In genomic region chr3:31017652-31018051, GRCm38 (mm10) we compare ENCODE assay signal across 27 mouse cellular contexts. TPM values are rescaled to one million over a fixed set of nuclear protein-coding genes. Genes with fewer than 3 reads are reported as not detected.
A peak's percentile ranks its signal among the peaks of the same experiment; 100 is the strongest.
DNase-seq lines count a peak whose midpoint lies in the region; ATAC-seq and TF ChIP-seq lines count a peak whose summit lies in the region.
"Had no signal": no experiment of that assay in that cellular context is flagged by ENCODE, and none has a peak within 500 bp of the region (broad histone marks: within the 10 kb centered on the region; RNA-seq: fewer than 3 reads in every experiment).

No protein-coding gene starts in this region.

- TF ChIP-seq CTCF in hindbrain, postnatal 0 days (IDR thresholded peaks at IDR 0.05; ENCODE audit: low read depth) = no peak

- no peaks in the 10 kb centered on the region for H3K27me3 ChIP-seq in forebrain, embryonic 16.5 days (replicated peaks; ENCODE audit: control insufficient read depth, insufficient read depth, low read length)
- no peaks in the 10 kb centered on the region for H3K27me3 ChIP-seq in forebrain, embryonic 12.5 days
- no peaks in the 10 kb centered on the region for H3K27me3 ChIP-seq in kidney, embryonic 15.5 days
- no peaks in the 10 kb centered on the region for H3K27me3 ChIP-seq in neural tube, embryonic 14.5 days (ENCODE audit: control insufficient read depth, insufficient read depth, low read length)
- H3K27me3 ChIP-seq in hindbrain, postnatal 0 days (ENCODE audit: insufficient read depth, low read length) = no peaks in the 10 kb centered on the region
- H3K27me3 ChIP-seq: embryonic facial prominence, embryonic 15.5 days; heart, embryonic 13.5 days; limb, embryonic 13.5 days; liver, embryonic 12.5 days had no signal

- H3K27ac ChIP-seq in forebrain, embryonic 16.5 days (ENCODE audit: low read length) = no peak overlapping the region
- H3K27ac ChIP-seq in forebrain, embryonic 12.5 days = no peak overlapping the region
- peak overlapping the region; percentile 69; the same call in 1 of the 2 replicates for H3K27ac ChIP-seq in kidney, embryonic 15.5 days
- no peak overlapping the region for H3K27ac ChIP-seq in neural tube, embryonic 14.5 days (ENCODE audit: low read depth, low read length)
- H3K27ac ChIP-seq in hindbrain, postnatal 0 days = no peak overlapping the region
- H3K27ac ChIP-seq: embryonic facial prominence, embryonic 15.5 days; heart, adult 2 months; heart, embryonic 13.5 days; limb, embryonic 13.5 days; liver, embryonic 12.5 days; stomach, postnatal 0 days had no signal

- 0 out of 2 replicates have a peak, but pooled peaks cover 3% of the 10 kb centered on the region for H3K4me1 ChIP-seq in forebrain, embryonic 16.5 days (replicated peaks; ENCODE audit: control insufficient read depth, insufficient read depth, low read length)
- H3K4me1 ChIP-seq in forebrain, embryonic 12.5 days = peaks cover 15% of the 10 kb centered on the region; the same call in 1 of the 2 replicates
- peaks cover 48% of the 10 kb centered on the region for H3K4me1 ChIP-seq in kidney, embryonic 15.5 days
- 0 out of 2 replicates have a peak, but pooled peaks cover 8% of the 10 kb centered on the region for H3K4me1 ChIP-seq in neural tube, embryonic 14.5 days (ENCODE audit: control insufficient read depth, insufficient read depth, low read length)
- no peaks in the 10 kb centered on the region; the same call in 1 of the 2 replicates for H3K4me1 ChIP-seq in hindbrain, postnatal 0 days (ENCODE audit: insufficient read depth, low read length)

- H3K36me3 ChIP-seq in forebrain, embryonic 16.5 days (ENCODE audit: control insufficient read depth, insufficient read depth) = no peaks in the 10 kb centered on the region
- H3K36me3 ChIP-seq in forebrain, embryonic 12.5 days (replicated peaks) = no peaks in the 10 kb centered on the region
- peaks cover 18% of the 10 kb centered on the region for H3K36me3 ChIP-seq in kidney, embryonic 15.5 days
- H3K36me3 ChIP-seq in neural tube, embryonic 14.5 days (ENCODE audit: control insufficient read depth, insufficient read depth, low read length) = no peaks in the 10 kb centered on the region
- no peaks in the 10 kb centered on the region for H3K36me3 ChIP-seq in hindbrain, postnatal 0 days (ENCODE audit: insufficient read depth, low read length)
- H3K36me3 ChIP-seq: embryonic facial prominence, embryonic 15.5 days had no signal

- ATAC-seq in forebrain, embryonic 16.5 days = peak; percentile 23; the same call in 1 of the 2 replicates
- no peak for ATAC-seq in forebrain, embryonic 12.5 days (ENCODE audit: low FRiP score)
- ATAC-seq in kidney, embryonic 15.5 days (replicated peaks; ENCODE audit: low FRiP score) = no peak
- peak; percentile 16; the same call in 1 of the 2 replicates for ATAC-seq in neural tube, embryonic 14.5 days (ENCODE audit: low read depth)
- ATAC-seq in hindbrain, postnatal 0 days = peak; percentile 19; the same call in 1 of the 2 replicates
- ATAC-seq: CD4-positive, CD25-positive, alpha-beta regulatory T cell, adult 4 months; liver, embryonic 12.5 days had no signal

- H3K4me3 ChIP-seq in forebrain, embryonic 16.5 days (replicated peaks; ENCODE audit: low read length) = no peak overlapping the region
- no peak overlapping the region for H3K4me3 ChIP-seq in forebrain, embryonic 12.5 days (replicated peaks)
- H3K4me3 ChIP-seq in kidney, embryonic 15.5 days (replicated peaks) = no peak overlapping the region
- H3K4me3 ChIP-seq in neural tube, embryonic 14.5 days (ENCODE audit: low read depth, low read length) = no peak overlapping the region
- no peak overlapping the region for H3K4me3 ChIP-seq in hindbrain, postnatal 0 days (ENCODE audit: low read length)
- H3K4me3 ChIP-seq: embryonic facial prominence, embryonic 15.5 days; heart, adult 2 months; heart, embryonic 13.5 days; limb, embryonic 13.5 days; liver, embryonic 12.5 days had no signal

- H3K9ac ChIP-seq in forebrain, embryonic 16.5 days (replicated peaks; ENCODE audit: low read depth, low read length) = no peak overlapping the region
- H3K9ac ChIP-seq in forebrain, embryonic 12.5 days = no peak overlapping the region
- no peak overlapping the region for H3K9ac ChIP-seq in kidney, embryonic 15.5 days
- H3K9ac ChIP-seq in neural tube, embryonic 14.5 days (replicated peaks; ENCODE audit: low read depth, low read length) = no peak overlapping the region
- no peak overlapping the region for H3K9ac ChIP-seq in hindbrain, postnatal 0 days (replicated peaks; ENCODE audit: low read length)
- H3K9ac ChIP-seq: embryonic facial prominence, embryonic 15.5 days; heart, embryonic 13.5 days; limb, embryonic 13.5 days; liver, embryonic 12.5 days had no signal

- 53% methylated on average over 4 of the region's 4 CpGs for WGBS in forebrain, embryonic 16.5 days
- WGBS in forebrain, embryonic 12.5 days = 60% methylated on average over 4 of the region's 4 CpGs
- 48% methylated on average over 4 of the region's 4 CpGs for WGBS in kidney, embryonic 15.5 days
- WGBS in neural tube, embryonic 14.5 days = 57% methylated on average over 4 of the region's 4 CpGs
- 43% methylated on average over 4 of the region's 4 CpGs for WGBS in hindbrain, postnatal 0 days

- no peak overlapping the region for H3K4me2 ChIP-seq in forebrain, embryonic 16.5 days (ENCODE audit: low read length)
- H3K4me2 ChIP-seq in forebrain, embryonic 12.5 days = no peak overlapping the region
- H3K4me2 ChIP-seq in kidney, embryonic 15.5 days = no peak overlapping the region
- H3K4me2 ChIP-seq in neural tube, embryonic 14.5 days (ENCODE audit: low read depth, low read length) = no peak overlapping the region
- no peak overlapping the region for H3K4me2 ChIP-seq in hindbrain, postnatal 0 days (ENCODE audit: low read depth, low read length)
- H3K4me2 ChIP-seq: embryonic facial prominence, embryonic 15.5 days; heart, embryonic 13.5 days; limb, embryonic 13.5 days; liver, embryonic 12.5 days had no signal

- no peaks in the 10 kb centered on the region for H3K9me3 ChIP-seq in forebrain, embryonic 16.5 days (ENCODE audit: control insufficient read depth, low read length)
- no peaks in the 10 kb centered on the region for H3K9me3 ChIP-seq in forebrain, embryonic 12.5 days
- H3K9me3 ChIP-seq in kidney, embryonic 15.5 days (replicated peaks) = no peaks in the 10 kb centered on the region
- no peaks in the 10 kb centered on the region for H3K9me3 ChIP-seq in neural tube, embryonic 14.5 days (ENCODE audit: control insufficient read depth, low read length)
- no peaks in the 10 kb centered on the region for H3K9me3 ChIP-seq in hindbrain, postnatal 0 days (ENCODE audit: low read length)
- H3K9me3 ChIP-seq: embryonic facial prominence, embryonic 15.5 days; heart, embryonic 13.5 days; limb, embryonic 13.5 days; liver, embryonic 12.5 days had no signal

- no peak for DNase-seq in kidney, adult 8-10 months
- no peak for DNase-seq in neural tube, embryonic 10.5 days (ENCODE audit: extremely low spot score, low spot score)
- no peak for DNase-seq in hindbrain, postnatal 0 days (ENCODE audit: low spot score)
- DNase-seq in embryo, embryonic 10.5 days (ENCODE audit: low spot score) = no peak
- DNase-seq: adrenal gland, postnatal 36 days; cerebellum, adult 9-10 months; gastrocnemius, postnatal 25 days; heart, adult 2 months; heart, postnatal 14 days; kidney, adult 9 months; kidney, postnatal 36 days; layer of hippocampus, postnatal 36 days; lung, adult 18-20 months; lung, postnatal 10 days; right cerebral cortex, postnatal 14 days; thymus, adult 2 months; thymus, postnatal 4 days had no signal

RNA-seq across cellular contexts. Expression of gene Prkci, which starts 22.1 kb away (rescaled TPM):
- 25.5 and 30.8 TPM in 2 replicates for polyA plus RNA-seq in forebrain, embryonic 16.5 days (2015; fragmentation: Nextera tagmentation; extraction: Ambion mirVana)
- polyA plus RNA-seq in forebrain, embryonic 12.5 days (2016; fragmentation: Nextera tagmentation; extraction: Ambion mirVana) = 38.7 and 40.2 TPM in 2 replicates
- 39.7 and 40.5 TPM in 2 replicates for polyA plus RNA-seq in kidney, embryonic 15.5 days (2015; fragmentation: Nextera tagmentation; extraction: Ambion mirVana)
- polyA plus RNA-seq in neural tube, embryonic 14.5 days (2014; fragmentation: Nextera tagmentation; extraction: Ambion mirVana) = 30.2 and 42.7 TPM in 2 replicates
- total RNA-seq in hindbrain, postnatal 0 days (2014; rRNA removed) = 35.0 and 45.2 TPM in 2 replicates
- polyA plus RNA-seq in hindbrain, postnatal 0 days (2015; fragmentation: Nextera tagmentation; extraction: Ambion mirVana) = 20.5 and 20.8 TPM in 2 replicates

RNA-seq across cellular contexts. Expression of gene Phc3, which starts 48.4 kb away (rescaled TPM):
- polyA plus RNA-seq in forebrain, embryonic 16.5 days (2015; fragmentation: Nextera tagmentation; extraction: Ambion mirVana) = 7.5 and 8.5 TPM in 2 replicates
- polyA plus RNA-seq in forebrain, embryonic 12.5 days (2016; fragmentation: Nextera tagmentation; extraction: Ambion mirVana) = 6.9 and 7.5 TPM in 2 replicates
- polyA plus RNA-seq in kidney, embryonic 15.5 days (2015; fragmentation: Nextera tagmentation; extraction: Ambion mirVana) = 5.8 and 7.0 TPM in 2 replicates
- polyA plus RNA-seq in neural tube, embryonic 14.5 days (2014; fragmentation: Nextera tagmentation; extraction: Ambion mirVana) = 11.0 and 13.5 TPM in 2 replicates
- 25.8 and 27.4 TPM in 2 replicates for total RNA-seq in hindbrain, postnatal 0 days (2014; rRNA removed)
- polyA plus RNA-seq in hindbrain, postnatal 0 days (2015; fragmentation: Nextera tagmentation; extraction: Ambion mirVana) = 6.4 and 7.4 TPM in 2 replicates

Comparison
In these comparisons a context has a peak if more than half of its experiments do, and no peak if none do; other contexts are left out.
1. ATAC-seq: peak in forebrain, embryonic 16.5 days (single experiment), neural tube, embryonic 14.5 days (single experiment) and hindbrain, postnatal 0 days (single experiment); none in forebrain, embryonic 12.5 days (single experiment) and kidney, embryonic 15.5 days (single experiment).